Mouse (Mus musculus) heart, adult 9 months (tissue): Measurements from ENCODE around the gene 4931428L18Rik.
"Not testable (repeated sequence)": the region's sequence is repeated elsewhere in the genome, so short reads cannot be mapped to it uniquely, and the experiment has no call there.

Source experiments
- DNase-seq, 2 experiments: peaks; one replicate each; pipeline ENCODE4 v3.0.0; 2022; ENCODE audit warnings: low spot score in 2 of 2

Gene 4931428L18Rik

DNA sequence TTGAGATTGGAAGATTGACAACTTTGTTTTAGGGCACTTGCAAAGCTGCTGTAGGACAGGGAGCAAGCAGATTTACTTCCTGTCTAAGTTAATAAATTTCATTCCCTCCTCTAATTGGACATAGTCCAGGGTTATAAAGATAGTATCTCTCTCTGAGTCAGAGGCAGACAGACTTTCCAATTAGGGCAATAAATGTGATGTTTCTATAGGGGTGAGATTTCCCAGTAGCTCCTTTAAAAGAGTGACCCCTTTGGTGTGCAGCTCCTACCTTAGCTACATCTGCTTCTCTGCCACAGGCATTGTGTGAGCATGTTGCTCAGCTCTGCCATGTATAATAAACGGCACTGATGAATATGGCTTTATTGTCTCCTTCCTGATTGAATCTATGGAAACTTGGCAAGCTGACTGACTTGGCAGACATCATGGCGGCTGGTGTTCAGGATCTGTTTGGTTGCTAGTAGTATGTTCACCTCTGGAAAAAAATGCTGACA is 163.6 kb downstream of the 4931428L18Rik start:
- DNase-seq, result peak in 1 of 2 experiments; percentile 1

DNA sequence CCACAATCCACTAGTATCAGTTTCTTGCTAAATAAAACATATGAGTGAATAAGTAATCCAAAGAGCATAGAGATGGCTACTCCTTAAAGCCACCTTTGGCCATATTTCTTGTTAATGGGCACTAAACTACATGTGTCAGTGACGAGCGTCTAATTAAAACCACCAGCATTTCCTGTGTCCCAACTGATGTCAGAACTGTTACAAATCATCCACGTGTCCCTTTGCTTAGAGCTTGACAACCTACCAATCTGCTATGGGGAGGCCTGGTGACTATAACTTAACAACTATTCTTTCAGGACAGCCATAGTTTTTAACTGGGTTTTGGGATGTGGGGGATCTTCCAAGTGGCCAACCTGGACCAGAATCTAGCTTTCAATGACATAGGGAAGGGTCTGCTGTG is 164.3 kb downstream of the 4931428L18Rik start:
- DNase-seq, result no peak

DNA sequence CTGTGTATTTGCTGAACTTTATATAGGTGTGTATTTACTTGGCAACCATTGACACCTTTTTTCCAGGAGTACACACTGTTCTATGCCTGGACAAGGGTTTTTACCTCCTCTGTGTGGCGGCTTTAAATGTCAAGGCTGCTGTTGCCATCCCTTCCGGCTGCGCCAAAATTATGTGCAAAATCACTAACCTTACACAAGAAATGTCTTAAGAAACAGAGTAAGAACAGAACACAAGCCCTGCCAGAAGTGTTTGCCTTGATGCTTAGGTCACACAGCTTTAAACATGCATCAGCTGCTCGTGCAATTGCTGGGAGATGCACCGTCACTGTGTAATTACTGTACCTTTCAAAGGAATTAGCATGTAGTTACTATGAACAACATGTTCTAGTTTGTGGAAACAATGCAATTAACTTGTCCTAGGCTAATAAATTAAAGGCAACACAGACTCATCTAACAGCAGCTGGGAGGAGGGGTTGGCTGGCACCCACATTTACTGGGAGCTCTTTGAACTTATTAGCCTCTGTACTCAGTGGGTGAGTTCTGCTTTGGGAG is 171.0 kb downstream of the 4931428L18Rik start:
- DNase-seq, result no peak

DNA sequence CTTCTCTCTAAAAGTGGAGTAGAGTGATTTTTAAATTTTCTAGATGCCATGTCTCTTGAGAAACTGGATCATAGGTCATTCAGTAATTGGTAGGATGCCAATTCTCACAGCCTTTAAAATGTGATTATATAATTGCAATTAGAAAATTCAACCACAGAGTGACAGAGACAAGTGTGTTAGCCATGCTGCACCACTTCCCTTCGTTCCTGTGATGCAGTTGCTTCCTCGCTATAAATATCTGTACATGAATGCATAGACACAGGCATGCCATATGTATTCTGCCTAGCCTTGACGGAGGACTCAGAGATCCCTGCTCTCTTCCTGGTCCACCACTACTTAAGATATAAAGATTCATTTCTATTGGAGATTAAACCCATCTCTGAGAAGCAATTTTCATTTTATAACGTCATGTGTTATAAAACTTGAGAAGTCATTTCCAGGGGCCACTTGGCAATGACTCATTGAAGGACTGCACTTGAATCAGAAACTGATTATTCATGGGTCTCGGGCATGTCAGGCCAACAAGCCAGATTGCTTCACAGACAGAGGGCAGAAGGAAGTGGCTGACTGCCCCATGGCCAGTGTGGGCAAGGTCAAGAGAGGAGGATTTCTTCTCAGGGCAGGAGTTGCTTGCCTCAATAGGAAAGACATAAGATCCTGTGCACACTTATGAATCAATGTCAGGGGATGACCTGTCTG is 172.4 kb downstream of the 4931428L18Rik start:
- DNase-seq, result peak; percentile 1 to 14

DNA sequence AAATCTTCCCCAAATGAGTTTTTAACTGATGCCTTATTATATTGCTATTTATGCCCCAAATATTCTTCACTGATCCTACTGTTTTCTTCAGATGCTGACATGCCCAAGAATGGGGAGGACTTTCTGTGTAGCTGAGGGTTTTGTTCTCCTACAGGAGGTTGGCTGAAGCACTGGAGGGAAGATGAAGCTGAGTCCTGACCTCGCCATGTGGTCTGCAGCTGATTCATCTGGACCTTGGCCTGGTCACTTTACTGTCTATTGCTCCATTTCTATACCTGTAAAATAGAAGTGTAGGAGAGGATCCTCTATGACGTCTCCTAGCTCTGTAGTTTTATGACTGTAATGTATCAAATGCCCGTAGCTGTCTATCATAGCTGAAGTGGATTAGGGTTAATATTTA is 179.3 kb downstream of the 4931428L18Rik start:
- DNase-seq, result no peak

DNA sequence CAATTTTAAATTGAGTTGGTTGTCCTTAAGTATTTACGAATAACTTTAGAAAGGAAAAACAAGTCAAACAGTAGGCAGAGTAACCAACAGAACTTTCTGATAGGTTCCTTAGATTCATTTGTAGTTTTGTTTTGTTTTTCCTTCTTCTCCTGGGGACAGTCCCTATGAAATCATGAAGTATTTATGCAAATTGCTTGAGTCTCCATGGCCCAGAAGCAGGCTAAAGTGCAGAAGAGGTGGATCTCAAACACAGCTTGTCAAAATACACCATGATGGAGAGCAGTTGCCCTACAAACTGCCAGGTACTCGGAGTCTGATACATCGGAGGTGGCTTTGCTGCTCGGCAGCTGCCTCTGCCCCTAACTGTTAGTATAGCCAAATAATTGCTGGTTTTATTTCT is 179.7 kb downstream of the 4931428L18Rik start:
- DNase-seq, result no peak

DNA sequence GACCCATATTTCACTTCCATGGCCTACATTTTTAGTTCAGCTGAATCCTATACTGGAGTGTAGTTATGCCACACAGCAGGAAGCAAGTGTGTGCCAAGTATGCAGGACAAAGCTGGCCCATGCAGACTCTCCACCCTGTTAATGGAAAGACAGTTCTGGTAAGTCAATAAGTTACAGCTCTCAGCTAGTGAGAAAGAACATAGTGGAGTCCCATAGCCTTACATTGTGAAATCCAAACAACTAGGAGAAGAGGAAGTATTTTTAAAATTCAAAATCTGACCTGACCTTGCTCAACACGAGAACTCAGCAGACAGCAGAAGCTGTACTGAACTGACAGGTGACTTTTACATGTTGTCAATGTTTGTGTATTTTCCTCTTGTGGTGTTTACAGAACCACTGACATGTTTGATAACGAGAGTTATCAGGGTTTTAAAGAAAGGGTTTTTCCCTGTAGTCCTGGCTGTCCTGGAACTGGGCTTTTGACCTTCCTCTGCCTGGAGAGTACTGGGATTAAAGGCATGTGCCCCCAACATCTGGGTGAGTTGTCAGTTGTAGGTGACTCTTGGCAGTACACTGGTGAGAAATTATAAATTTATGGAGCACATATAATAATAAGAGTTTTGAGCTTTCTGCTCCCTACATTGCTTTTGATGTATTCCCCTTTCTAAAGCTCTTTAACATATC is 188.5 kb downstream of the 4931428L18Rik start:
- no peak for DNase-seq

DNA sequence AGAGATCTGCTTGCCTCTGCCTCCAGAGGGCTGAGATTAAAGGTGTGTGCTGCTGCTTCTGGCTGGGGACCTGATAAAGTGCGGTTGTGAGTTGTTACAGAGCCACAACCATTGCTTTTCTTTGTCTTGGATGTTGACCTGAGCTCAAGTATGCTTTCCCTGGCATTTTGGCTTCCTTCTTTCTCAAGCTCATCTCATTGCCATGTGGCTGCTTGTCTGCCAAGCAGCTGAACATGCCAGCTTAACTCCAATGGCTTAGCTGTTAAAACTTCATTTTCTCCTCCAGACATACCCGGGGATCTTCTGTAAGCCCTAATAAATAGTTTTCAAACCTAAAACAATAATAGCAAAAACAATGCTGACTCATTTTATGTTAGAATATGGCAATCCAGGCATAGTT is 190.1 kb downstream of the 4931428L18Rik start:
- DNase-seq, result no peak

DNA sequence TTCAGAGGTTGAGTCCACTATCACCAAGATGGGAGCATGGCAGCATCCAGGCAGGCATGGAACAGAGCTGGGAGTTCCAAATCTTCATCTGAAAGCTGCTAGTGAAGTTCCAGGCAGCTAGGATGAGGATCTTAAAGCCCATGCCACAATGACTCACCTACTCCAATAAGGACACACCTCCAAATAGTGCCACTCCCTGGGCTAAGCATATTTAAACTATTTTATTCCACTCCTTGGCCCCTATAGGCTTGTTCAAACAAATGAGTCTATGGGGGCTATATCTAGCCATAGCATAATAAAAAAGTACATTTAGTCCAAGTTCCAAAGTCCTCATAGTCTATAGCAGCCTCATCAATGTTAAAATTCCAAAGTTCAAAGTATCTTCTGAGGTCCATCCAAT is 199.3 kb downstream of the 4931428L18Rik start:
- DNase-seq, result no peak

DNA sequence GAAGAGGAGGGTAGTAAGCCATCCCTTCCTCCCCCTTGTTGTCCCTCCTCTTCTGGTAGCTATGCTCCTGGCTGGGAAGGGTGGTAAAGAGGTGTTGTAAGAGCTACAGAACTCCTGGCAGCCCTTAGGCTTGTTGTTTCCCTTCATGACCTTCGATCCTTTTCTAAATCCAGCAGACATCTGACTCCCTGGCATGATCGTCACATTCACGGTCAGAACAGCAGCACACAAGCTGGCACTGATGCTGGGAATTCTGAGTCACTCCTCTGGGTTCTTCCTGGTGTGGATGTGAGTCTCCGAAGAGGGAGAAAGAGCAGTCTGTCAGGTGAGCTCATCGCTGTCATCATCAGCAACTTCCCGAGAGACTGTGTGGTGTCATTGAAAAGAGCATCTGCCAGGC is 203.2 kb downstream of the 4931428L18Rik start:
- DNase-seq, result peak; percentile 78 to 86

DNA sequence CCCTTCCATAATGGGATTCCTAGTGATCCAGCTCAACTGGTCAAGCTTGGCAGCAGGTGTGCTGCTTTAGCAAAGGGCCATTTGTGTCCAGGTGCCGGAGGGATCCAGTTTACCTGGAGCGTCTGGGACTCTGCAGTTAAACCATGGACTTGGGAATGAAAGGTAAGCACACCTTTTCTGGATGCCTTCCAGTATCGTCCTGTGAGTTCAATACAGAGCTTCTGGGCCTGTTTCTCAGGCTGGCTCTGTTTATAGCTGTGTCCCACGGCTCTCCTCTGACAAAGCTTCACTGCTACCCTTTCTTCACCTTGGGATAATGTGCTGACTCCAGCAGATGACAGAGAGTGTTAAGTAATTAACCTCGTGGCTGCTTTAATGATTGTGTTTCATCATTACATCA is 205.1 kb downstream of the 4931428L18Rik start:
- no peak for DNase-seq

DNA sequence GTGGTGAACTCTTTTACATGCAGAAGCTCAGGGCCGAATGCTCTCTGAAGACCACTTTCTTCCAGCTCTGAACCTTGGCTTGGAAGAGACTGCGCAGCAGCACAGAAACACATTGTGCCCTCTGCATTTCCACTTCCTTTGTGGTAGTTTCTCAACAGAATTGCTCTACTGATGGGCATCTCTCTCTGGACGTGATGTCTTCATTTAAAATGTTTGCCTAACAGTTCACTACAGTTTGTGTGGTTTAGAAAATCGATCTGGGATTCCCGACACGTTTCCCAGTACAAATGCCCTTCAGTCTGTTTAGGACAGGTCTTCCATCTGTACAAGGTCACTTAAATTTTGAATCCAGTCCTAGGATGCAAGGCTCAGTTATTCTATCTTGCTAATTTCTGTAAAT is 206.4 kb downstream of the 4931428L18Rik start:
- DNase-seq, result no peak

DNA sequence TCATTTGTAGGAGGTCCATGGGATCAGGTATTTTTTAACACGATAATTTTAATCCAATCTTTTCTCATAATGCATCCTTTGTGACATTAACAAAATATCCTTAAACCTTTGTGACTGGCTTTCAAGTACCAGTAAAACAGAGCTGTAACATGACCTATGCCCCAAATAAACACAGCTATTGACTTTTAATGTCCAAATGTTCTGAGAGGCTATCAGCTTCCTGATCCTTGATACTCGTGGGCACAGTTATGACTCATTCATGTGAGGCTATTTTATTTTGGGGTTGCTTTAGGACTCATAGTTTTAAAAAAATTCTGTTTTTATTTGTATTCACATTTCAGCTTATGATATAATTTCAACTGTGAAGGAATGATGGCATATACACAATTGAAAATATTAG is 207.2 kb downstream of the 4931428L18Rik start:
- DNase-seq, result no peak

DNA sequence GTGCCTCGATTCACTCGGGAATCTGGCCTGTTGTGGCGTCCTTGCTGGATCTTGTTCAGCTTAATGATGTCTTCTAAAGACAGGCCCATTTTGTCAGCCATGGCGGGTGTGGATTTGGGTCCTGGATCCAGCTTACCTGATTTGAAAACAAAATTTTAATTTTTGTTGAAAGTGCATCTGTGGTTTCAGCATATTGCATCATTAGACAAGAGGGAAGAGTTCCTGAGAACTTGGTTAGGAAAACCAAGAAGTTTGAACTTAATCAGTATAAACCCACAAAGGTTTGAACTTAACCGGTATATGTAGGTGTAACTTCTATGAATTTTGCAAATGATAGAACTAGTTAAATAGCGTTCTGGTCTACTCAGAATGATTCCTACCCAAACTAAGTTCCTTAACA is 244.6 kb downstream of the 4931428L18Rik start, which contains the start of gene AC153137.1:
Gene AC153137.1 (minus strand): TSS at position 101 of the 400 bp plus-strand sequence.
- DNase-seq, result not testable (repeated sequence)

DNA sequence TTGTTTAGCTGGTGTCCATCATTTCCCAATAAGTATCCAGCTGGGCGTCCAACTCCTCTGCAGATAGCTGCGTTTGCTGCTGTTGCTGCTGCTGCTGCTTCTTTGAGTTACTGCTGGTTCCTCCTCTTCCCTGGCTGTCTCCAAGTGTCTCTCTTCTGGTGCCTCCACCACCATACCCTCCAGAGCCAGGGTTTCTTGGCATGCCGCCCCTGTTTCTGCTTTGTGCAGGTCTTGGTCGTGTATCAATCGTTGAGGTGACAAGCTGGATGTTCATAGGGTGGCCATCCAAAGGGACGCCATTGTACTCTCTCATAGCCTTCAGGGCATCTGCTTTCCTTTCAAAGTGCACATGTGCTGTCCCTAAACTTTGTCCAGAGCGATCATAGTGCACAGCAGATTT is 245.2 kb downstream of the 4931428L18Rik start:
- DNase-seq, result not testable (repeated sequence)

DNA sequence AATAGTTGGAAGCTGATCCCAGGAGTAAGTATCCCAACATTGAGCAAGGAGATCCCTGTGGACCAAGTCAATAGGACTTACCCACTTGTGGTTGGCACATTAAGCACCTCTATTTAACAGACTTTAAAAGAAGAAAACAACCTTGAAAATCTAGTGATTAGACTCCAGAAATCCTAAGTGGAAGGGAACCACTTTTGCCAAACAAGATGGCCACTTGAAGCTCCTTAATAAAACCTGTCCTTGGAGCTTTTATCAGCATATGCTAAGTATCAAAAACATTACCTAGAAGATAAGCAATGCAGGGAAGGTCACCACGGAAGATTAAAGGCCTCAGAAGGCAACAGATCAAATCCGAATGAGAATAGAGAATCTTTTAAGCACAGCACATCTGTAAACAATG is 270.7 kb downstream of the 4931428L18Rik start:
- DNase-seq, result no peak

DNA sequence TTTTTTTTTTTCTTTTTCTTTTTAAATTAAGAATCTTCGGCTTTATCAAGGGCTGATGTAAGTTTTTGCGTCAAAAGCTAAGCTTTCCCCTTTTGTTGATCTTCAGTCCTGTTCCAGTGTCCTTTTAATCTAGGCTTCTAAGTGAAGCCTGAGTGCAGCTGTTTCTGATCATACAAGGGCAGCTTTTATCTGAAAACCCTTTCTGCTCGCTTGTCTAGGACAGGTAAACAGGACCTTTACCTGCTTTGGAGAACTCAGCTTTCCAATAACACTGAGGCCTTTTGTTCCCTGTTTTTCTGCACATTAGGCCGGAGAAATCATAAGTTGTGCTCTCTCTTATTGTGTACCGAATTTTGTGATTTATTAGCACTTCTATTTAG is 272.0 kb downstream of the 4931428L18Rik start:
- no peak for DNase-seq

DNA sequence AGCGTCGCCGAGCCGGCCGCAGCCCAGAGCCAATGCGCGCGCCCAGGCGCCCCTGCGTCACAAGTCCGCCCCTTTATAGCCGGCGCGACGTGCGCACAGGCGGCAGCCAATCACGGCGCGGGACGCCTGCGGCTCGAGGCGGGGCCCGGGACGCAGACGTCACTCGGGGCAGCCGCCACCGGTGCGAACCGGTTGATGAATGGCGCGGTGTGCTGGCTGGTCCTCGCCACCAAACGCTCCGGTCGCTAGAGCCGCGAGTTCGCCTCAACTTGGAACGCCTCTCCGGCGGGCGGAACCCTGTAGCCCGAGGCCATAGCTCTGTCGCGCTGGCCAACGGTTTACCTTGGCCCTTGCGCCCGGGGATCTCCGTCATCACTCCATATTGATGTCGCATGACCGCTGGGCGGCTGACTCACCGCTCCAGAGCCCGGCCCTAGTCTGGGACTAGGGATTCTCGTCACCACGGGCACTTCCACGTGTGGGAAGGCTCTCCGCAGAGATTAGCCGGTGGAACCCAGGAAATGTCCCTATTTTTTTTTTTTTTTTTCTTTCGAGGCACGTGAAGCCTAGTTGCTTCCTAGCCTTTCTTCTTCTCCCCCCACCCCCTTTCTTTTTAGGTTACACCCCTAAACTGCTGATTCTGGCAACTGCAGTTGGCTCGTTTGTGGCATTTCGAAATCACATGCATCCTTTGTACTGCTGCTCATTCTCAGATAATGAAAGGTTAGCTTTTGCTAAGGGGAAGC is 272.6 kb downstream of the 4931428L18Rik start:
- peak; percentile 97 for DNase-seq

DNA sequence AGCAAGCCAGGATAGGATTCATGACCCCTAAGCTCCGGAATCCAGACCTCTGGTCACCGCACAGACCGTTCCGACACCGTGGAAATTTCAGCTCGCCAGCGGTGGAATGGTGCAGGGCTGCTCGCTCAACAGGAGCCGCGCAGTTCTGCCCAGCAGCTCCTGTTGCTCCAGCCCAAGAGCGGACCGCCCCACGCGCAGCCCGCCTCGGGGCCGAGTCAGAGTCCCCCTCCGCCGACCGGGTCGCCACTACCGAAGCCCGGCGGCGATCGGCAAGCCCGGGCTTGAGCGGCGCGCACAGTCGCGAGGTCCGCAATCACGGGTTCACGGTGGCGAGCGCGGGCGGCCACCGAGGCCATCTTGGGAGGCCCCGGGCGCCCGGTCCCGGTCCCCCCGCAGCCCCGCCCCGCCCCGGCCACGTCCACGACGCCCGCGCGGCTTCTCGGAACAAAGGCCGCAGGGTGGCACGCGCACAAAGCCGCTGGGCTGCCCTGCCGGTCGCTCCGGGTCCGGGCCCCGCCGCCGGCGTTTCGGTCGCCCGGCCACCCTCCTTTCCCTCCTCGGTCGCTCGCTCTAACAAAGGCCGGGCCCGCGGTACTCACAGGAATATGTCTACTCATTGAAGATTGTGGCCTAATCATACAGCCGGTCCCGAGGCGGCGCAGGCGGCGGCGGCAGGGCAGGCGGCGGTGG is 273.4 kb downstream of the 4931428L18Rik start:
- DNase-seq, result peak in 1 of 2 experiments; percentile 49

DNA sequence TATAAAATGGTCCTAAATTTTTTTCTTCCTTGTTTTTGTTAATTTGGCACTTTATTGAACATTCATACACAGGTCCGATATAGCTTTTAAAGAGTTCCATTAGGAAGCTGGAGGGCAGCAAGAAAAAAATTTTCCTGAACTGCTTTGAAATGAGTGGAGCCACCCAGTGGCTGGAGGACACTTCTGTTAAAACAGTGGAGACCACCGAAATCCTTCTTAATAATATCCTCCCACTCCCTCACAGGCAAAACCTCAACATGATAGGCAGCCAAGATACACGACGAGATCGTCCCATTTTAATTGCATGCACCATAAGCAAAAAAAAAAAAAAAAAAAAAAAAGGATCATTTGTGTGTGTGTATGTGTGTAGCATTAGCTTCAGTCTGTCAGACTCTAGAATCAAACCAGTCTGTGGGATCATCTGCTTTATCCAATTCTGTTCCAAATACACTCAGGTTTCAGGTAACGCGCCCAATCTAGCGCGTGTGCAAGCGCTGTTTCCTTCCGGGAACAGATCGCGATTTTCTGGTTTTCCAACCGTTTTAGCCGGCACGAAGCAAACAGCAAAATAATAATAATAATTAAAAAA is 274.0 kb downstream of the 4931428L18Rik start:
- DNase-seq, result peak in 1 of 2 experiments; percentile 14
